Mouse (Mus musculus): ENCODE results near the gene Pdia4. TPM values are rescaled to one million over a fixed set of nuclear protein-coding genes. Genes with fewer than 3 reads are reported as not detected.
A peak's percentile ranks its signal among the peaks of the same experiment; 100 is the strongest.
"Not testable (repeated sequence)": the region's sequence is repeated elsewhere in the genome, so short reads cannot be mapped to it uniquely, and the experiment has no call there.

Gene Pdia4
- total RNA-seq, 2 experiments from 2014 or later: 58.2 to 62.5 TPM

- H3K27ac ChIP-seq; H3K4me3 ChIP-seq; DNase-seq (ENCODE audit: low spot score in 2 of 2): not testable (repeated sequence)
These were observed 53.8 kb downstream of the Pdia4 start for GRCm38 (mm10) chr6:47759406-47759805.

GRCm38 (mm10) chr6:47757849-47758248, 55.4 kb downstream of the Pdia4 start:
- H3K27ac ChIP-seq, H3K4me3 ChIP-seq: not testable (repeated sequence)
- DNase-seq (ENCODE audit: low spot score in 2 of 2): peak; percentile 88 to 95

GRCm38 (mm10) chr6:47757429-47757828, 55.8 kb downstream of the Pdia4 start:
- H3K4me3 ChIP-seq; H3K27ac ChIP-seq; DNase-seq (ENCODE audit: low spot score in 2 of 2): not testable (repeated sequence)

DNA sequence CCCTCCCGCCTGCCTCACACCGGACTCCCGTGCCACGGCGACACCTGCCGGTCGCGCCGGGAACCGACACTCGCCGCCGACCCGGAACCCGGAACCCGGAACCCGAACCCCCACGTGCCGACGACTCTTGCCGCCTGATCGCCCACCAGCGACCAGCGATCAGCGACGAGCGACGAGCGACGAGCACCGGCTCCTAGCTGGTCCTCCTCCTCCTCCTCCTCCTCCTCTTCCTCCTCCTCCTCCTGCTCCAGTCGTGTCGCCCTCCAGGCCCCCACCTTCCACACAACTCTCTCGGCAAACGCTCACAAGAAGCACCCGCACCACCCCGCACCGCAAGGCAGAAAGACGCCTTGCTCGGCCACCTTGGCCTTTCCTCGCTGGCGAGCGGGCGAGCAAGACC, 60.1 kb downstream of the Pdia4 start:
- H3K4me3 ChIP-seq; H3K27ac ChIP-seq; DNase-seq (ENCODE audit: low spot score in 2 of 2): not testable (repeated sequence)

GRCm38 (mm10) chr6:47748306-47748705, 64.9 kb downstream of the Pdia4 start:
- DNase-seq (ENCODE audit: low spot score in 2 of 2): peak; percentile 95
- H3K27ac ChIP-seq: not testable (repeated sequence)
- H3K4me3 ChIP-seq: peak overlapping the region; percentile 11; the same call in 1 of the 2 replicates

DNA sequence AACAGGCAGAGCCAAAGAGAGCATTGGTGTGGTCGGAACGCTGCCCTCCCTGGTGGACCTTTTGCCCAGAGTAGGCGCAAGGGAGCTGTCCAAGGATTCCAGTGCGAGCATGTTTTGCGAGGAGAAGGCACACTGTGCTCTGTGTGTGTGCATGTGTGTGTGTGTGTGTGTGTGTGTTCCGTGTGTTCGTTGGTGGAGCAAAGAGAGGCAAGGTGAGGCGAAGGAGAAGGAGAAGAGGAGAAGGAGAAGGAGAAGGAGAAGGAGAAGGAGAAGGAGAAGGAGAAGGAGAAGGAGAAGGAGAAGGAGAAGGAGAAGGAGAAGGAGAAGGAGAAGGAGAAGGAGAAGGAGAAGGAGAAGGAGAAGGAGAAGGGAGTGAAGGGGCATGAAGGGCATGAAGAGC, 65.3 kb downstream of the Pdia4 start:
- H3K4me3 ChIP-seq; DNase-seq (ENCODE audit: low spot score in 2 of 2); H3K27ac ChIP-seq: not testable (repeated sequence)

Small RNA genes within 50 kb of the gene (microRNA-seq; reads per million reads assigned to microRNA genes)
- gene Mir704: 0 to 0.74 reads per million in 2 experiments

Other genes starting within 250 kb of the Pdia4 start
- gene Ezh2, start 218.1 kb downstream of the Pdia4 start, total RNA-seq (2021): 10 to 100 TPM; 16.0 to 17.4 TPM
- gene Zfp786, start 17.4 kb upstream of the Pdia4 start, total RNA-seq (2021): 1 to 10 TPM; 5.5 to 6.5 TPM
- 10 to 100 TPM; 21.9 to 22.5 TPM for gene Zfp398, start 22.2 kb upstream of the Pdia4 start, total RNA-seq (2021)
- gene Zfp282, start 63.8 kb upstream of the Pdia4 start, total RNA-seq (2021): 10 to 100 TPM; 13.3 to 13.5 TPM
- 10 to 100 TPM; 20.6 to 22.0 TPM for gene Zfp212, start 107.0 kb upstream of the Pdia4 start, total RNA-seq (2021)
- 10 to 100 TPM; 25.1 to 26.2 TPM for gene Zfp956, start 140.0 kb upstream of the Pdia4 start, total RNA-seq (2021)
- 10 to 100 TPM; 36.8 to 37.4 TPM for gene Zfp777, start 235.5 kb upstream of the Pdia4 start, total RNA-seq (2021)